Mouse (Mus musculus): ENCODE results near the gene Cdyl2.

Gene Cdyl2

GRCm38 (mm10) chr8:116538763-116539162, 194.0 kb downstream of the Cdyl2 start:
- no peak for DNase-seq (ENCODE audit: low spot score)

GRCm38 (mm10) chr8:116536786-116537185, 196.0 kb downstream of the Cdyl2 start:
- DNase-seq (ENCODE audit: low spot score) = no peak

- no peak for DNase-seq (ENCODE audit: low spot score)
These were observed 199.7 kb downstream of the Cdyl2 start for GRCm38 (mm10) chr8:116533081-116533480.

- DNase-seq (ENCODE audit: low spot score) = no peak
These were observed 204.1 kb downstream of the Cdyl2 start for GRCm38 (mm10) chr8:116528736-116529135.

- no peak for DNase-seq (ENCODE audit: low spot score)
These were observed 207.9 kb downstream of the Cdyl2 start for GRCm38 (mm10) chr8:116524915-116525314.
